Mouse (Mus musculus) thymus, postnatal 4 days (tissue): ENCODE results near the gene Gmpr.

Source experiments
- DNase-seq: peaks from one replicate; pipeline ENCODE4 v3.0.0; 2021

Gene Gmpr

DNA sequence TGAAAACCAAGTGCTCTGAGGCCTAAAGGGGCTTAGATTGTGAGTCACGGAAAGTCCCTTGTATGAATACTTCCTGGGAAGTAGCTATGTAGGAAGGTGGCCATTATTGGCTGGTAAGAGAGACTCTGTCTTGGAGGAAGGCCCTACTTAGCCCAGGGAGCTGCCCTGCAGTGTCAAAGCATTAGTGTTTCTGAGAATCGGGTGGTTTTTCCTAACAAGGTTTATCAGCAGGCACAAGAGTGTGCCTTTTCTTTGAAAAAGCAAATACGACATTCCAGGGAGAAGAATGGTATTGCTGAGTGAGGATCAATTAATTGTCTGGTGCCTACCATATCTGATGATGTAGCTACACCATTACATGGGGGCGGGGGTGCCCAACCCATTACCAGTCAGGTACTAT, 39.7 kb downstream of the Gmpr start:
- DNase-seq, result no peak

DNA sequence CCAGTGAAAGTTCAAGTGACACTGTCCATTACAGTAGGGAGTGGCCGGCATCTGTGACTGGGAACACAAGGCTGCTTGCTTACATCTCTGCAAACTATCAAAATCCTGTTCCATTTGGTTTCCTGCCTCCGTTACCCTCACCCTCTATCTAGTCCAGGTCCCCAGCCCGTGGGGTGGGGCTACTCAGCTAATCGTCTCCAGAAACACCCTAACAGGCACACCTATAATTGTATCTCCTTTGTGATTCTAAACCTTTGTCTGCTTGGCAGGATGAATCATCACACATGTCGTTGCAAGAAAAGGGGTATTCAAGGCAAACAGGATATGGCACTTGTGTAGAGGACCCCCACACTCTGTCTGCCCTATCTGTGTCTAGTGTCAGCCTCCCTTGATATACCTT, 40.3 kb downstream of the Gmpr start:
- no peak for DNase-seq

DNA sequence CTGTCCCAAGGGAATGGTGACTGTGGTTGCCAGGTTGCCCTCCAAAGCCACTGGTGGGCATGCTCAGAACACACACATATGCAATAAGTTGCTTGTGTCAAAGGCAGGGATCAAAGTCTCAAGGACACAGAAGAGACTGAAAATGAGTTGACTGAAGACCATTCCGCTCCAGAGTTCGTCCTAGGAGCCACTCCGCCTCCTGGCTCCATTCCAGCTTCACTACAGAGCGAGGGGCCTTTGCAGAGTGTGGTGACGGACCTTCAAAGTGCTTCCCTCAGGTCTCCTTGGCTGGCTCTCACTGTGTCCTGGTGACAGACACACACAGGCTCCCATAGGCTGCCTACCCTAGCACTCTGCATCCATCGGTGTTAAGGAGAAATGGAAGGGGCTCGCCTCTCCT, 46.4 kb downstream of the Gmpr start:
- no peak for DNase-seq

DNA sequence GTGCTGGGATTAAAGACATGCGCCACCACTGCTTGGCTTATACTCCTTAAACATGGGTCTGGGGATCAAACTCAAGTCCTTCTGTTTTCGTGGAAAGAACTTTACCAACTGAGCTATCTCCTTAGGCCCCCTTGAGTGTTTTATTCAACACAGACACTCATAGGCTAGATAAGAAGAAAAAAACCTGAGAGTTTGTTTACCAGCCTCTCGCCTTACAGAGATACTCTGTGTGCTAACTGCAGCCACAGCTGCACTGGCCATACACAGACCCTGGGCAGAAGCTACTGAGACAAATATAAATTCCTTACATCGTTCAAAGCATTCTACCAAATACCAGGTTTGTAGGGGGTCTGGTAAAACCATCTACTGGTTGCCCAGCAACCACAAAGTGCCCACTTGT, 51.1 kb downstream of the Gmpr start:
- no peak for DNase-seq

DNA sequence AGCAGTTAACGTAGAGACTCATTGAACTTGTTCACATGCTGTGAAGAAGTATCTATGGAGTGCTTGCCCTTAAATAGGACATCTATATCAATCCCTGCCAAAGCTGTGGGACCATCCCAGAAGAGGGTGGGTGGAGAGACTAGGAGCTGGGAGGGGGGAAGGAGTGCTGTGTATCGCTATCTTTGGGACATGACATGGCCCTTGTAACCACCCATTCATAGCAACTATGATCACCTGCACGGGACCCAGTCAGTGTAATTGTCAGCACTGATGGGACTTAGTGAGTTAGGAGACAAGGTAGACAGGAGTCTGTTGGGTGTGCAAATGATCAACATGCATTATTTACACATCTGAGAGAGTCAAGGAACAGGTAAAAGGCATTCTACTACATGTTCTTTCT, 52.0 kb downstream of the Gmpr start:
- no peak for DNase-seq

DNA sequence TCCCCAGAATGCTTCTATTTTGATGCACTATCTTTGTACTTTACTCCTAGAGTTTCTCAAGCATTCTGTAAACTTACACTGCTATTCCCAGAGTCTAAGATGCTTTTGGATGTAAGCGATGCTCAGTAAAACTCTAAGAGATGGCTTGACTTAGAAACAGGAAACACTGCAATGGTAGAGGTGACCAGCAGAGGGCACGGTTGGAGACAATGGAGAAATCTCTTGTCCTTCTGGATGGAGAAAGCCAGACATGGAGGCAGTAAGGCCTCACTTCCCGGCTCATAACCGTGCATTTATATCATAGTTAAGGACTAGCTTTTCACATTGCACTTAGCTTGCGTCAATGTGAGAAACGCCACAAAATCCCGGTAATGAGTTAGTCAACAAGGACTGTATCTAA, 53.3 kb downstream of the Gmpr start:
- DNase-seq, result peak; percentile 40

DNA sequence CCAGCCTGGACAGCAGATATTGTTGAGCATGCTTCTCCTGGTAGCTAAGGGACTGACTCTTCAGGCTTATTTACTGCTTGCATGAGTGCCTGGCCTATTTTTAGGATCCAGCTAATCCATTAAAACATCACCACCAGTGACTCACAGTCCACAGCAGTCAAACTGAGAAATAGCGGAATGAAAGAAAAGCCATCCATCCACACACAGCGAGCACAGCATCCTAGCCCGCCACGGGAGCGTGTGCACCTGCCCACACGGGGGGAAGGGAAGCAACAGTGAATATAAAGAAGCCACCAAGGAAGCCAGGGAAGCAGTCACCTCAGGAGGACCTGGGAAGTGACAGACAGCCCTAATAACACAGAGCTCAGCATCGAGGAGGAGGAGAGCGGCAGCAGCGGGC, 54.8 kb downstream of the Gmpr start:
- no peak for DNase-seq

DNA sequence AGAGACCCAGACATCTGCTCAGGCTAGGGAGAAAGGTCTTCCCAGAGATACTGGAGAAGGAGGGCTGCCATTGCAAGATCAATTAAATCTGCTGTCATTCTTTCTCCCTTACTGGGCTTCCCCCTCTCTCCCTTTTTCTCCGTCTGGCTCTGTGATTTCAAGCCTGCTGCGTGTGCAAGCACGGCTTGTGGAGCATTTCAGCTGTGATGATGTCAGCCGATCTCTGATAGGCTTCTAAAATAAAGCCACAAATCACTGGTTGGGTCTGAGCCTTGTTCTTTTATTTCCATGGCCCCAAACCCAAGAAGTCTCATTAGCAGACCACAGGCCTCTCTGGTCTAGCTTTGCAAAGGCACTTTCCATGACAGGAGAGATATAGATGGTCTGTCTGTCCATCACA, 57.7 kb downstream of the Gmpr start:
- no peak for DNase-seq

DNA sequence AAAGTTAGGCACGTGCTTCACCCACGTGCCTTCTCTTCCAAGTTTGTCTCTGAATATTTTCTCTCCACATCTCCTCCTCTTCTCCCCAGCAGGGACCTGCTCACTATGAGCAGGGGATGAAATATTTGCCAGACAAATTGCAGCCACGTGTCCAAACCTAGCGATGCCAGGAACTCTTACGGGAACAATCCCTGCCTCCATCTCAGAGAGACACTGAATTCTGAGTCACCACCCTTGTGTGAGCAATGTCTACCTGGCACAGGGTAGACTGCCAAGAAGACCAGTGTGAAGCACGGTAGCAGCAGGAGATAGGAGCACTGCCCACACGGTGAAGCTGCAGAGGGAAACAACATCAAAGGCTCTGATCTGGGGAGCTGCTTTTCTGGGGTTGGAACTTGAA, 62.7 kb downstream of the Gmpr start:
- DNase-seq, result no peak

DNA sequence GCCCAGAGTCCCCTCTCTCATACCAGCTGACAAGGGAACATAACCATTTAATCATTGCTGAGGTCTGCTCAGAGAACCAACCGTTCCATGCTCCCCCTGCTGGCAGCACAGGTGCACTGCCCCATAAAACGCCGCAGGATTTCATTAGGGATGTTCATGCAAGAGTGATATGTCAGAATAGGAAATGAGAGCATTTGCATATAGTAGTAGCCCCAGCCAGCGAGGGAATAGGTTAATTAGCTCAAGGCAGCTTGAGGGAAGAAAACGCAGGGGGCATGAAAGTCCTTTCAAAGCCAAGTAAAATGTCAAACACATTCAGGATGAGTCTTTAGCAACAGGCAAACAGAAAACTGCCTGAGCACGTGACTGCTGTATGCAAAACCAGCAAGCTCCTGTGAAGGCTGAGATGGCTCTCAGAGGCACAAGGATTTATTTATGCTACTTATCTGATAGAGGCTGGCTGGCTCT, 64.6 kb downstream of the Gmpr start:
- DNase-seq, result peak; percentile 86

DNA sequence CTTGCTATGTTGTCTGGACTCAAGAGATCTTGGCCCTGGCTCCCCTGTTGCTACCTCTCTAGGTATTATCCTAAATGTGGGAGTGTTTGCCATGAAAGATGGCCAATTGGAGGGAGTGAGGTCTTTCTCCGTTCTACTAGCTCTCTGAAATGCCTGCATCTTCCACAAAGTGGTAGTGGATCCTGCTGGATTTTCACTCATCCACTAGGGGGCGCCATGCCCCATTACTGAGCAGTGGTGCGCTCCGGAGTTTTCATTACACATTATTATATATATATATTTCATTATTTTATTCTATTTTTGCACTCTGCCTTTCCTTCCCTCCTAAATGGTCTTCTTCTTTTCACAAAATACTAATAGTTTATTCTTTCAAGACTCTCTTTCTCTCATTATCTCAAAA, 65.5 kb downstream of the Gmpr start:
- peak; percentile 77 for DNase-seq

DNA sequence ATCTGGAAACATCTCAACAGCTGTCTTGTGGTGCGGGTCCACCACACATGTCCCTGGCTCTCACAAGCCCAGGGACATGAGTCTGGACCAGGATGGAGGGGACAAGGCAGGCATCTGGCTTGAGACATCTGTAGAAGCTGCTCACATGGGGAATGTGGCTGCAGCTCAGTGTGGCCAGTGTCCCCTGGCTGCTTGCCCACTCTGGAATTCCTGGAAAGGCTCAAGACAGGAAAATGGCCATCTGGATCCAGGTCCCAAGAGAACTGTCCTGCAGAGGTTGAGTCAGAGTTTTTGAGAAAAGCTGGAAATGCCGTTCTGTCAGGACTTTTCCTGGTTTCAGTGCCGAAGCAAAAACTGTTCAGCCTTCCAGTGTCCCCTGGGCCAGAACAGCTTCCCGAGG, 68.9 kb downstream of the Gmpr start:
- DNase-seq, result no peak

DNA sequence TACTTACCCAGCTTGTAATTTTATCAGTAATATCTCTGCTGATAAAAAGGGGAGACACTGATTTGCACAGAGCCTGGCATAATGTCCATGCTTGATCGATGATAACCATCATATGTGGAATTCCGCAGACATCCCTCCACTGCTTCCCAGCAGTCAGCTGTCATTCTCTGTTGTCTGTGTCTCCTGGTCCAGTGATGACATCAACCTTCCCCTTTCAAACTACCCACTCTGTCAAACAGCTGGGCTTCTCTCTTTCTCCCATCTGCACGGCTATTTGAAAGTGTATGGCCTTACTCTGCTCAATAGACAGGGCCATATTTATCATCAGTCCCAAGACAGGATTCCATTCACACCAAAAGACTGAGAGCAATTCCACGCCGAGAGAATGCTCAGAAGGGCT, 70.1 kb downstream of the Gmpr start:
- no peak for DNase-seq

DNA sequence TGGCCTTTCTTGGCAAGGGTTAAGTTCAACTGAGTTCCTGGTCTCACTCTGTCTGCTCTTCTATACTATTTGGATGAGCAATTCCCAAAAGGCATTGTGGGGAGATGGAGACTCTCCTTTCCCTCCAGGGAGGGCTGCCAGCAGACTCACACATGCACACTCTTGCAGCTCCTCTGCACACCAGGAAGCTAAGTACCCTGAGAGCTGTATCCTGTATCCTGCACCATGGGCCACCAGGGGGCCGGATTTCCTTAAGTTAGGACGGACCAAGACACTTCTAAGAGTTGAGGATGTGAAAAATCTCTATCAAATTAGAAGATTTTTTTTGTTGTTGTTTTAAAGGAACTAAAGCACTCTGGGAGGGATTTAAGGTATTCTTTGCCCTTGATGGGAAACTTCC, 70.5 kb downstream of the Gmpr start:
- DNase-seq, result peak; percentile 37

DNA sequence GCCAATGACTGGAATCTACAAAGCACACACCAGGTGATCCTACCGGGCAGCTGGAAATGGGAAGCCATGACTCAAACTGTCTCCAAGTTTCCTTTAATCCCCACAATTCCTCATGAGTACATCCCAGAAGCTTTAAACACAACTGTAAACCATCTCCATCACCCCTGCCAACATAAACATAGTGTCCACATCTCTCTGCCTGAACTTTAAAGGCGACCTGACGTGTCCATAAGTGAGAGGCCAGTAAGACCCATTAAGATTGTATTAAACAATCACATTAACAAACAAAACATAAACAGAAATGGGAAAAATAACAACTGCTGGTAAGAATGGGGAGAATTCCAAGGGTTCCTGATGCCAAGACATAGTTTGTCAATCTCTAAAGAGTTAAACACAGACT, 72.5 kb downstream of the Gmpr start:
- DNase-seq, result no peak

DNA sequence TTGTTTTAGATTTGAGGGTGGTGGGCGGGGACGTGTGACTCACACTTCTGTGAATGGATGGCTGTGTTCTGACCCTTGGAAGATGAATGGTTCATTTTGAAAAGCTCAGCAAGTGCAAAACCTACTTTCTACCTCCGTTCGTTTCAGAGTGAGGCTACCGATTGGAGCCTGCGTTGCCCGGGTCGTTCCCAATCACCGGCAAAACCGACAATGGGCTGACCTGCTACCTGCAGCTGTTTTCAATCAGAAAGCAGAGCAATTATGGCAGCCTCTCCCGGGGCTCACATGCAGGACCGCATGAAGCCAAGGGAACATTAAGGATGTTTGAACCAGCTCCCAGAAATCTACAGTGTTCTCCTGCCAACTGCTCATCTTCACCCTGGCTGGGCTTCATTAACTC, 75.0 kb downstream of the Gmpr start:
- no peak for DNase-seq

DNA sequence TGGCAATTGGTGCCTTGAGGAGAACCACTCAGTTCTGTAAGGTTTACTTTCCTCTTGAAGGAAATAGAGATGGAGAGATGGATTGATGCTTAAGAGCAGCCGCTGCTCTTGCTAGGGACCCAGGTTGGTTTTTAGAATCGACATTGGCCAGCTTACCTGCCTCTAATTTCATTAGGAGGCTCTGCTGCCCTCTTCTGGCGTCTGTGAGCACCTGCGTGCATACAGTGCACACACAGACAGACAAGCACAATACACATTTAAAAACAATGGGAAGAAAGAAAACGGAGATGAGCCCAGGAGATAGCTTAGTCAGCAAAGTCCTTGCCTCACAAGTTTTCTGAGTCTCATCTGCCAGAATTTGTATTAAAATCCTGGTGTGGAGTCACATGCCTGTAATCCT, 75.8 kb downstream of the Gmpr start:
- peak; percentile 28 for DNase-seq

DNA sequence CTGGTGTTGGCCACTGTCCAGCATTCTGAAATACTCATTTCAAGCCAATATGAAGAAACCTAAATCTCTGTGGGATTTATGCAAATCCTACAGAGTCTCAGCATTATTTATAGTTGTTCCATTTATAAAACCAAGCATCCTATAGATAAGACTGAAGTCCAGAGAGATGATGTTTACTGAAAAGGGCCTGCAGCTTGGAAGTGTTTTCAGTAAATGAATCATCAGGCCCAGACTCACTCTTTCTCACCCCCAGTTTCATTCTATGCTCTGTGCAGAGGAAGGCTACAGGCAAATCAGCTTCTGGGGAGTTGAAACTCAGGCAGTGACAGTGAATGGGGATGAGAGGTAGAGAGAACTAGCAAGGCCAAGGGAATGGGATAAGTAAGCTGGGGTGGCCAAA, 83.7 kb downstream of the Gmpr start:
- no peak for DNase-seq

DNA sequence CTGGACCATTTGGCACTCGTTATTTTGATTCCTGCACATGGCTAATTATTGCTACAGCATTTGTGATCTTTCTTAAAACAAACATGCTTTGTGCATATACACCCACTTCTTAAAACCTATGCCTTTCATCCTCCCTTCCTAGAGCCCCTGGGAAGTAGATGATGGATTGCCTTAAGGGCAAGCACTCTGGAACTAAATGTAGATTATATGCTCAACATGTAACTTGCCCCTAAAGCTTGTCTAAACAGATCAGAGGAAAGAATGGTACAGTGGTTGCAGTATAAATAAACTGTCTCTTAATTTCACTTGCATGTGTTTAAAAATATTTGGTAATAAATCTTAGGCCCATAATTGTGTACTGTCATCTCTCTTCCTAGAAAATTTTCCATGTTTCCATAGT, 86.7 kb downstream of the Gmpr start:
- DNase-seq, result no peak

DNA sequence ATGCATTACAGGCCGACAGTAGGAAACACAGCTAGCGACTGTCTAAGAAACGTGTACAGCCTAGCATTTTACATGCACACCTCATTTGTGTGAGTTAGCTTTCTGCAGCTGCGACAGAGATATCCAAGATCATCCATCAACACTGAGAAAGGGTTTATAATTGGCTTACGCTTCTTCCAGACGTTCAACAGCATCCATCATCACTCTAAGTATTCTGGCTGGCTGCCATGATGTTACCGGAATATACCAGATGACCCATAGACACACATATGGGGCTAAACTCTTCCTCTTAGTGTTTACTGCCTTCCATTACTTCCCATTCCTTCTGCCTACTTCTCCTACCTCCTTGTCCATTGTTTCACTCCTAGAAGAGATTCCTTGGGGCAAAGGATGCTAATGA, 88.2 kb downstream of the Gmpr start:
- DNase-seq, result no peak

DNA sequence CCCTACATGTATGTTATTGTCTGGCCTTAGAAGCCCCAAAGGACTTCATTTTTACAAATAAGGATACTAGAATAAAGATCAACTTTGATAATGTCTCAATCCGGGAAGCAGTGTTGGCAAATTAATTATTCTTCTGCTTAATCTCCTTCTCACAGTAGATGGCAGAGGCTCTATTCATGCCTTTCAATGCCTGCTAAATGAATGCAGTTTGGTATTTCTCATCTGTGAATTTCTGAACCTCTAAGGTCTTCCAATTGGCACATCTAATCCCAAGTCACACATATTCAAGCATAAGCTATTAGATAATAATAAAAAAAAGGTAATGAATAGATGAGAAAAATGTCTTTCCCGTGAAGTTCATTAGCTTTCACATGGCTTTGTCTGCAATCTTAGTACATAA, 92.6 kb downstream of the Gmpr start:
- no peak for DNase-seq

DNA sequence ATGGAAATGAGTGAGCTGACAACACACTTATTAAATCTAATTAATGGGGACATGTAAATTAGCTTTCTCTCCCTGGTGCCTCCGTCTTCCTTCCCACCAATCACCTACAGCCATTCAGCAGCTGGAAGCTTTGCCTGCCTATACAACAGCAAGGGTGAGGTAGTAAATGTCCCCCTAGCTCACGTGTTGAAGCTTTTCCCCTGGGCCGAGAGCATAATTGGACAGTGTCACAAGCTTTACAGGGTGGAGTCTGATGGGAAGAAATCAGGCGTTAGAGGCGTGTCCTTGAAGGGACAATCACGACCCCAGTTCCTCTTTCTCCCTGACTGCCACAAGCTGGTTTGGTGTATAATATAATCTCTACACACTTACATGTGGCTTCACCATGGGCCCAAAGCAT, 93.2 kb downstream of the Gmpr start:
- no peak for DNase-seq
